Mouse (Mus musculus) kidney, adult 2 months (tissue): ENCODE measurements around the gene Setd1a.

Source experiments
- CTCF ChIP-seq: fragments of 200-500 bp; conservative IDR thresholded peaks from 2 replicates; pipeline ENCODE4 v1.5.1; 2011; ENCODE audit warnings: low read depth, mild to moderate bottlenecking, control low read depth, low read length, moderate library complexity, mixed read lengths; ENCODE audit not compliant: insufficient read depth, insufficient read length
- POLR2A ChIP-seq: fragments of 200-500 bp; IDR thresholded peaks from one replicate; pipeline ENCODE4 v1.6.1; 2011; ENCODE audit warnings: low read depth, low read length, control low read depth

DNA sequence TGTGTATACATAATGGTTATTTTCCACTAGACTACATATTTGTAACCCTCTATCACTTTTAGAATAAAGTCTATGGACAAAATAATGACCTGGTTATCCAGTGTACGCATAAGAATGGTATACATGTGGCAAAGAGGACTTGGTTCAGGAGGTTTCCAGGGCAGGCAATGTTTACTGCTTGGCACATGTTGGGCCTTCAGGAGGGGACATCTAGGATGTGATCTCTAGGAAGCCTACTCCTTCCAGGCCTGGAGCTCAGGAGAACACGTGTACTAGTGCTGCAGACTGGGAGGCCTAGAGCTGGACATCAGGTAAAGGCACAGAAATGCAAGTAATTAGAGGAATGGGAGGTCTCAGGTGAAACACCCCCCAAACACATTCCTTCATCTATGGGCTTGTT is 59.1 kb downstream of the Setd1a start:
- no peak for TF ChIP-seq CTCF
- no peak for TF ChIP-seq POLR2A
